Mouse (Mus musculus): ENCODE data around the gene Slc25a22. TPM values are rescaled to one million over a fixed set of nuclear protein-coding genes. Genes with fewer than 3 reads are reported as not detected.

Slc25a22 gene
- total and polyA plus RNA-seq, 3 experiments = 6.5 to 31.5 (median 16.1) TPM

DNA sequence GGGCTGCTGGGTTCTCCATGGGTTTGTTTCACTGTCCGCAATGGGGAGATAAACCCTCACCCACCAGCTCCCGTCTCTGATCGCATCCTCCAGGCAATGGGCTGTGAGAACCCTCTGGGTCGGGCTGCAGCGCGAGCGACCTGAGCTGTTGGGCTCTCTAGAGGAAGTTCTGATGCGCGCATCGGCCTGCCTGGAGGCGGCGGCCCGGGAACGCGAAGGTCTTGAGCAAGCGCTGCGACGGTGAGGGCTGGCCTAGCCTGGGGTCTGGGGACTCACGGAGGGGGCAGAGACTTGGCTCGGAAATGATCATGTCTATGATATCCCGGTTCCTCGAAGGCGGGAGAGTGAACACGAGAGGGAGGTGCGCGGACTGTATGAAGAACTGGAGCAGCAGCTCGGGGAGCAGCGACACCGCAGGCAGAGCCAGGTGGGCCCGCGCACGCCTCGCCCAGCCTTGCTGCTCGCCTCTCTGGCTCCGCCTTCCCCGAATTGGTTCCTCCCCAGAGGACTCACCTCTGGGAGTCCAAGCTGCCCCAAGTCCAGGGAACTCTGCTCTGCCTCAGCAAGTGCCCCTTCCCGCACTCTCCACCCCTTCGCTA, 27.0 kb upstream of the Slc25a22 start:
- Histone ChIP-seq H3K4me1 (ENCODE audit: control insufficient read depth in 1 of 2, insufficient read depth in 2 of 2) (peaks cover 16 to 43% of the 10 kb centered on the region in 2 experiments), H3K79me2 (replicated peaks; ENCODE audit: control insufficient read depth, extremely low read depth, insufficient read depth, poor library complexity, severe bottlenecking) (no peaks in the 10 kb centered on the region), H3K9me3 (replicated peaks; ENCODE audit: low read length) (no peaks in the 10 kb centered on the region), H3K27me3 (replicated peaks) (no peaks in the 10 kb centered on the region), H3K9ac (ENCODE audit: insufficient read depth, low read depth) (no peak overlapping the region), H3K36me3 (replicated peaks in 1 of 2; ENCODE audit: control insufficient read depth in 1 of 2, insufficient read depth in 1 of 2, low read length in 1 of 2) (peaks cover 3 to 22% of the 10 kb centered on the region in 2 experiments), H3K4me2 (ENCODE audit: insufficient read depth, low read depth, poor library complexity, severe bottlenecking) (no peak overlapping the region), H3K4me3 (replicated peaks in 1 of 3; ENCODE audit: low read depth in 2 of 3, low read length in 2 of 3, poor library complexity in 1 of 3) (no peak overlapping the region), H3K27ac (ENCODE audit: insufficient read depth, low read depth) (no peak overlapping the region)
- TF ChIP-seq POLR2A (IDR thresholded peaks at IDR 0.05; ENCODE audit: low read depth, low read length) (no peak), IRF4 (IDR thresholded peaks at IDR 0.05; ENCODE audit: low read depth, low read length) (no peak), RAD21 (IDR thresholded peaks at IDR 0.05; ENCODE audit: low read depth, low read length) (no peak), ZC3H11A (IDR thresholded peaks at IDR 0.05; ENCODE audit: low read depth, low read length) (no peak), CTCF (conservative IDR thresholded peaks at IDR 0.05 in 1 of 2, IDR thresholded peaks at IDR 0.05 in 1 of 2; ENCODE audit: low read depth in 2 of 2, low read length in 2 of 2) (no peak), MAX (IDR thresholded peaks at IDR 0.05; ENCODE audit: low read length) (no peak), TBP (conservative IDR thresholded peaks at IDR 0.05; ENCODE audit: low read depth, low read length) (no peak), NELFE (IDR thresholded peaks at IDR 0.05; ENCODE audit: low read depth, low read length) (no peak), UBTF (IDR thresholded peaks at IDR 0.05; ENCODE audit: low read depth, low read length) (no peak), MEF2A (IDR thresholded peaks at IDR 0.05; ENCODE audit: borderline replicate concordance, low read depth, low read length) (no peak), RCOR1 (conservative IDR thresholded peaks at IDR 0.05; ENCODE audit: low read depth, low read length) (no peak), GABPA (IDR thresholded peaks at IDR 0.05; ENCODE audit: insufficient replicate concordance, low read depth, low read length) (no peak), USF2 (conservative IDR thresholded peaks at IDR 0.05; ENCODE audit: low read depth, low read length) (no peak)
- no peak for DNase-seq (ENCODE audit: extremely low read depth)
- in situ Hi-C loops (cut with MboI; ENCODE audit: low pct_ligation_motif_present, low pct_unique_long_range_greater_than_20kb, low sequenced_read_pairs) (no loop called here), dilution Hi-C loops (cut with MboI; ENCODE audit: extremely low pct_ligation_motif_present, extremely low pct_unique_long_range_greater_than_20kb, low sequenced_read_pairs) (no loop called here)

DNA sequence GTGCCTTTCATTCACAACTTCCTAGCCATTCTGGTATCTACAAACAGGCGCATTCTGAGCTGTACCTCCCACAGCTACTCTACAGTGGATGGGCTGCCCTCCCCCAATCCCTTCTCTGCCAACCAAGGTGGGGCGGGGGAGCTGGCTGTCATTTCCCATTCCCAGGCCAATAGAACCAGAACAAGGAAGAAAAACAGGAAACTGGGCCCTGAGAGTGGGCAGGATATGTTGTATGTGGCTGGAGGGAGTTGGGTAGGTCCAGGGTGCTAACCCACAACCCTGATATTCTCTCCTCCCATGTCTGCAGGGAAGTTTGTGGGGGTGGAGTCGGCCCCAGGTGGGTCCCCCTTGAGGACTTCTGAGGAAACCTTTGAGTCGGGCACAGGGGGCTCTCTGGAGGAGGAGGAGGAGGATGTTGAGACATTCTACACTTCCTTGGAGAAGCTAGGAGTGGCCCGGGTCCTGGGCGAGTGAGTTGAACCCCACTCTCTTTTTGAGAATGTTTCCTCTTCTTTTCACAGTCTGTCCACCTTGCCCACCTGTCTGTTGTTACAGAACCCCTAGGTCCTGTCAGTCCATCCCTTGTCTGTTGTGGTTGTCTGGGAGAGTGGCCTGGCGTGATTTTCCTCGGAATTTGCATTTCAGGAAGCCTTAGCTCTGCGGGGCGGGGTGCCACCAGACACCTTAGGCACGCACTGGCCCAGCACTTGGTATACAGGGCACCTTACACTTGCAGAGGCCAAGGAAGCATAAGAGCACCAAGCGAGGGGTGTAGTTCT, 26.3 kb upstream of the Slc25a22 start:
- in situ Hi-C loops (cut with MboI; ENCODE audit: low pct_ligation_motif_present, low pct_unique_long_range_greater_than_20kb, low sequenced_read_pairs) (no loop called here), dilution Hi-C loops (cut with MboI; ENCODE audit: extremely low pct_ligation_motif_present, extremely low pct_unique_long_range_greater_than_20kb, low sequenced_read_pairs) (no loop called here)
- Histone ChIP-seq H3K79me2 (replicated peaks; ENCODE audit: control insufficient read depth, extremely low read depth, insufficient read depth, poor library complexity, severe bottlenecking) (no peaks in the 10 kb centered on the region), H3K9ac (ENCODE audit: insufficient read depth, low read depth) (no peak overlapping the region), H3K4me3 (replicated peaks in 1 of 3; ENCODE audit: low read depth in 2 of 3, low read length in 2 of 3, poor library complexity in 1 of 3) (no peak overlapping the region), H3K9me3 (replicated peaks; ENCODE audit: low read length) (no peaks in the 10 kb centered on the region), H3K27ac (ENCODE audit: insufficient read depth, low read depth) (no peak overlapping the region), H3K36me3 (replicated peaks in 1 of 2; ENCODE audit: control insufficient read depth in 1 of 2, insufficient read depth in 1 of 2, low read length in 1 of 2) (peaks cover 9 to 22% of the 10 kb centered on the region in 2 experiments), H3K4me1 (ENCODE audit: control insufficient read depth in 1 of 2, insufficient read depth in 2 of 2) (peaks cover 12 to 37% of the 10 kb centered on the region in 2 experiments), H3K27me3 (replicated peaks) (no peaks in the 10 kb centered on the region), H3K4me2 (ENCODE audit: insufficient read depth, low read depth, poor library complexity, severe bottlenecking) (no peak overlapping the region)
- TF ChIP-seq ZKSCAN1 (IDR thresholded peaks at IDR 0.05; ENCODE audit: borderline replicate concordance, low read depth, low read length) = no peak
- TF ChIP-seq RAD21 (IDR thresholded peaks at IDR 0.05; ENCODE audit: low read depth, low read length) = no peak
- TF ChIP-seq ZNF384 (IDR thresholded peaks at IDR 0.05; ENCODE audit: low read depth, low read length) = no peak
- TF ChIP-seq CHD1 (IDR thresholded peaks at IDR 0.05; ENCODE audit: low read depth, low read length) = no peak
- no peak for TF ChIP-seq GABPA (IDR thresholded peaks at IDR 0.05; ENCODE audit: insufficient replicate concordance, low read depth, low read length)
- TF ChIP-seq NRF1 (IDR thresholded peaks at IDR 0.05; ENCODE audit: low read depth, low read length) = no peak
- TF ChIP-seq KAT2A (IDR thresholded peaks at IDR 0.05; ENCODE audit: insufficient replicate concordance, low read length) = no peak
- TF ChIP-seq POLR2A (IDR thresholded peaks at IDR 0.05; ENCODE audit: low read depth, low read length) = no peak
- TF ChIP-seq IRF4 (IDR thresholded peaks at IDR 0.05; ENCODE audit: low read depth, low read length) = no peak
- no peak for TF ChIP-seq UBTF (IDR thresholded peaks at IDR 0.05; ENCODE audit: low read depth, low read length)
- TF ChIP-seq HCFC1 (IDR thresholded peaks at IDR 0.05; ENCODE audit: low read depth, low read length) = no peak
- no peak for TF ChIP-seq BHLHE40 (IDR thresholded peaks at IDR 0.05; ENCODE audit: low read depth, low read length)
- TF ChIP-seq JUN (IDR thresholded peaks at IDR 0.05; ENCODE audit: insufficient read depth, low read depth, low read length) = no peak
- no peak for TF ChIP-seq MEF2A (IDR thresholded peaks at IDR 0.05; ENCODE audit: borderline replicate concordance, low read depth, low read length)
- no peak for TF ChIP-seq ZMIZ1 (IDR thresholded peaks at IDR 0.05; ENCODE audit: low read depth, low read length)
- TF ChIP-seq MAZ (IDR thresholded peaks at IDR 0.05; ENCODE audit: low read depth, low read length) = no peak
- no peak for DNase-seq (ENCODE audit: extremely low read depth)

All from CH12.LX (cell line).